ENCODE assay signal across 19 mouse cellular contexts in genomic region chr13:44151526-44151925, GRCm38 (mm10).
DNase-seq lines count a peak whose midpoint lies in the region; ATAC-seq and TF ChIP-seq lines count a peak whose summit lies in the region.
"Had no signal": no experiment of that assay in that cellular context is flagged by ENCODE, and none has a peak within 500 bp of the region (broad histone marks: within the 10 kb centered on the region; RNA-seq: fewer than 3 reads in every experiment).

No protein-coding gene starts in this region.

- H3K9ac ChIP-seq in midbrain, embryonic 11.5 days (ENCODE audit: low read length) = no peak overlapping the region
- H3K9ac ChIP-seq in midbrain, postnatal 0 days (replicated peaks; ENCODE audit: low read length, poor library complexity, severe bottlenecking) = no peak overlapping the region

- no peak overlapping the region for H3K4me2 ChIP-seq in midbrain, embryonic 11.5 days
- no peak overlapping the region for H3K4me2 ChIP-seq in midbrain, postnatal 0 days (ENCODE audit: low read depth, low read length, poor library complexity, severe bottlenecking)

- intact Hi-C loops in heart, postnatal 10 days (cut with DNase I) = loop anchor here (5.0 kb wide), 1 partner anchor 279 kb away; no protein-coding TSS in a partner anchor

- no peak overlapping the region for H3K4me3 ChIP-seq in midbrain, embryonic 11.5 days (ENCODE audit: low read depth, low read length)
- H3K4me3 ChIP-seq in midbrain, postnatal 0 days (ENCODE audit: low read depth, low read length) = no peak overlapping the region

- TF ChIP-seq CTCF in midbrain, postnatal 0 days (IDR thresholded peaks at IDR 0.05) = no peak

- H3K4me1 ChIP-seq in midbrain, embryonic 11.5 days (ENCODE audit: control insufficient read depth, insufficient read depth, low read length) = no peaks in the 10 kb centered on the region
- no peaks in the 10 kb centered on the region for H3K4me1 ChIP-seq in midbrain, postnatal 0 days (ENCODE audit: insufficient read depth, low read length)

- H3K9me3 ChIP-seq in midbrain, embryonic 11.5 days (ENCODE audit: control insufficient read depth, low read length) = no peaks in the 10 kb centered on the region; the same call in 1 of the 2 replicates
- H3K9me3 ChIP-seq in midbrain, postnatal 0 days (ENCODE audit: low read length) = no peaks in the 10 kb centered on the region

- WGBS in midbrain, embryonic 11.5 days = 93% methylated on average over 6 of the region's 6 CpGs
- WGBS in midbrain, postnatal 0 days = 88% methylated on average over 6 of the region's 6 CpGs

- H3K36me3 ChIP-seq in midbrain, embryonic 11.5 days (ENCODE audit: control insufficient read depth, insufficient read depth, low read length) = no peaks in the 10 kb centered on the region
- no peaks in the 10 kb centered on the region for H3K36me3 ChIP-seq in midbrain, postnatal 0 days (ENCODE audit: insufficient read depth, low read length)
- H3K36me3 ChIP-seq: G1E had no signal

- DNase-seq in heart, adult 11 months = peak; percentile 74
- DNase-seq in heart, postnatal 10 days = no peak
- DNase-seq in midbrain, embryonic 11.5 days (ENCODE audit: low spot score, missing footprints) = peak; percentile 62
- DNase-seq in midbrain, postnatal 0 days (ENCODE audit: low spot score) = no peak
- DNase-seq: adrenal gland, adult 2 months; adrenal gland, adult 8-10 months; adrenal gland, postnatal 10 days; adrenal gland, postnatal 14 days; adrenal gland, postnatal 25 days; adrenal gland, postnatal 36 days; B cell, adult 2 months; cerebellum, adult 11 months; cerebellum, adult 11-12 months; cerebellum, adult 18-20 months had no signal

- no peaks in the 10 kb centered on the region for H3K27me3 ChIP-seq in midbrain, embryonic 11.5 days (ENCODE audit: control insufficient read depth, insufficient read depth, low read length)
- no peaks in the 10 kb centered on the region for H3K27me3 ChIP-seq in midbrain, postnatal 0 days (ENCODE audit: insufficient read depth, low read length)
- H3K27me3 ChIP-seq: CH12.LX, Patski had no signal

- H3K27ac ChIP-seq in midbrain, embryonic 11.5 days (ENCODE audit: low read depth, low read length) = no peak overlapping the region
- no peak overlapping the region for H3K27ac ChIP-seq in midbrain, postnatal 0 days (ENCODE audit: low read depth, low read length)

- ATAC-seq in midbrain, embryonic 11.5 days (ENCODE audit: low FRiP score) = no peak
- ATAC-seq in midbrain, postnatal 0 days (ENCODE audit: low FRiP score) = no peak
- ATAC-seq: activated CD4-positive, CD25-positive, alpha-beta regulatory T cell, adult 4 months; CD4-positive, CD25-positive, alpha-beta regulatory T cell, adult 4 months; Patski had no signal

Comparison
In these comparisons a context has a peak if more than half of its experiments do, and no peak if none do; other contexts are left out.
1. DNase-seq: peak in heart, adult 11 months (single experiment) and midbrain, embryonic 11.5 days (single experiment); none in heart, postnatal 10 days (0 of 2) and midbrain, postnatal 0 days (single experiment).